Mouse (Mus musculus): Measurements from ENCODE around the gene Sema4b.

DNA sequence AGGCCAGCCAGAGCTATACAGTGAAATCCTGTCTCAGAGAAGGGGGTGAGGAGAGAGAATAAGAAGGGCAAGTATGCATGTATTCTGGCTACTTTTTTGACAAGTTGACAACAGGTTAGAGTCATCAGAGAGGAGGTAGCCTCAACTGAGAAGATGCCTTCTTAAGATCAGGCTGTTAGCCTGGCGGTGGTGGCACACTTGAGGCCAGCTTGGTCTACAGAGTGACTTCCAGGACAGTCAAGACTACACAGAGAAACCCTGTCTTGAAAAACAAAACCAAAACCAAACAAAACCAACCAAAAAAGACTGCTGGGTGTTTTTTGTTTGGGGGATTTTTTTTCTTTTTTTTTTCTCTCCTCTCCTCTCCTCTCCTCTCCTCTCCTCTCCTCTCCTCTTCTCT is 3.2 kb upstream of the Sema4b start:
- TF ChIP-seq EP300 (IDR thresholded peaks at IDR 0.05; ENCODE audit: low read depth) (no peak), CTCF (IDR thresholded peaks at IDR 0.05; ENCODE audit: low read depth) (no peak)

Data from heart, postnatal 0 days (tissue).